Mouse (Mus musculus) bone marrow, adult 2 months (tissue): ENCODE results near the gene Gm6583.

Experiments used
- CTCF ChIP-seq: fragments of 200-500 bp; IDR thresholded peaks from 2 replicates; pipeline ENCODE4 v1.5.1; 2011; ENCODE audit warnings: low read length, control low read depth; ENCODE audit not compliant: control insufficient read depth, insufficient read depth
- POLR2A ChIP-seq: fragments of 200-500 bp; IDR thresholded peaks from 2 replicates; pipeline ENCODE4 v1.6.1; 2011; ENCODE audit warnings: low read depth, mild to moderate bottlenecking, control low read depth, low read length, borderline replicate concordance; ENCODE audit not compliant: control insufficient read depth

DNA sequence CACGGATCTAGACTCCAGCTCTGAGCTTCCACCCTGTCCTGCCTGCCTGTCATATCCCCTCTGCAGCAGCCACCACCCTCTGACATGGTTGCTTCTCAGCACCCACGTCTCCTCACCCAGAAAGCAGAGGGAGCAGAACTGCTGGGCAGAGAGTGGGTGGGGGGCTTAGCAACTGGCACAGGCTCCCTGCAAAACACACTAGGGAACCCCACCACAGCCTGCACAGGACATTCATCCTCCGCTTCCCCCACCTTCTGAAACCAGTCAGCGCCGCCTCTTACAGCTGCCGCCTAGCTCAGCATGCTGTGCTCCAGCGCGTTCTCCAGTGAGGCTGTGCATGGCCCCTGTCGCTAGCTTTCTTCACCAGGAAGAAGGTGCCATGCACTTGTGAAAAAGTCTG is 33.5 kb upstream of the Gm6583 start:
- no peak for TF ChIP-seq CTCF
- TF ChIP-seq POLR2A: no peak
